Mouse (Mus musculus): ENCODE measurements around the gene Sit1. TPM values are rescaled to one million over a fixed set of nuclear protein-coding genes. Genes with fewer than 3 reads are reported as not detected.

Sit1 gene
- polyA plus RNA-seq, 1 experiment from 2014 or later: not detected

DNA sequence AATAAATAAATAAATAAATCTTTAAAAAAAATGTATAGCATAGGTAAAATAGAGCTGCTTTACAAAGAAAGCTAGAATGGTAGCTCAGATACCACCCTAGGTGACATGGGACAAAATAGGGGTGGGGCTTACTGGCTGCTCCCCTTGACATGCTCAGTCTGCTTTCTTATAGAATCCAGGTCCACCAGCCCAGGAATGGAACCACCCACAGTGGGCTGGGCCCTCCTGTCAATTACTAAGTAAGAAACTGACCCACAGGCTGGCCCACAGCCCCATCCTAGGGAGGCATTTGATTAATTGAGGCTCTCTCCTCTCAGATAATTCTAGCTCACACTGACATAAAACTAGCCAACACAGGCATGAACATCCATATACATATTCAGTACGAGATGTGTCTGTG is 50.7 kb downstream of the Sit1 start:
- Histone ChIP-seq H3K4me1 (ENCODE audit: control insufficient read depth, insufficient read depth, low read length) (no peaks in the 10 kb centered on the region), H3K9me3 (ENCODE audit: control insufficient read depth, low read length) (no peaks in the 10 kb centered on the region), H3K4me2 (ENCODE audit: low read depth, severe bottlenecking) (no peak overlapping the region), H3K27me3 (ENCODE audit: control insufficient read depth, insufficient read depth, low read length) (peaks cover 16% of the 10 kb centered on the region), H3K27ac (replicated peaks; ENCODE audit: low read depth, low read length) (no peak overlapping the region), H3K9ac (ENCODE audit: low read length) (no peak overlapping the region), H3K4me3 (ENCODE audit: low read depth, low read length) (no peak overlapping the region), H3K36me3 (ENCODE audit: control insufficient read depth, insufficient read depth, low read length) (no peaks in the 10 kb centered on the region)
- WGBS: 85% methylated on average over 1 of the region's 1 CpGs
- DNase-seq (ENCODE audit: low spot score) (no peak), ATAC-seq (ENCODE audit: insufficient number of reproducible peaks, low FRiP score, low TSS enrichment, low read depth) (no peak)

Other genes starting within 250 kb of the Sit1 start
- gene Atp8b5, start 216.6 kb downstream of the Sit1 start, polyA plus RNA-seq (2014; fragmentation: Nextera tagmentation; extraction: Ambion mirVana): 0.15 and 0.30 TPM in 2 replicates
- gene Rusc2, start 101.8 kb downstream of the Sit1 start, polyA plus RNA-seq (2014; fragmentation: Nextera tagmentation; extraction: Ambion mirVana): 3.5 and 4.5 TPM in 2 replicates
- 0.14 TPM in 1 of 2 replicates, not detected in the other for gene Fam166b, start 54.6 kb downstream of the Sit1 start, polyA plus RNA-seq (2014; fragmentation: Nextera tagmentation; extraction: Ambion mirVana)
- 9.8 TPM in 2 replicates for gene Tesk1, start 41.8 kb downstream of the Sit1 start, polyA plus RNA-seq (2014; fragmentation: Nextera tagmentation; extraction: Ambion mirVana)
- gene Cd72, start 29.1 kb downstream of the Sit1 start, polyA plus RNA-seq (2014; fragmentation: Nextera tagmentation; extraction: Ambion mirVana): 2.4 and 4.0 TPM in 2 replicates
- 58.3 and 58.9 TPM in 2 replicates for gene Ccdc107, start 9.2 kb upstream of the Sit1 start, polyA plus RNA-seq (2014; fragmentation: Nextera tagmentation; extraction: Ambion mirVana)
- gene Arhgef39, start 16.0 kb upstream of the Sit1 start, polyA plus RNA-seq (2014; fragmentation: Nextera tagmentation; extraction: Ambion mirVana): 45.6 and 48.2 TPM in 2 replicates
- 0.65 and 1.1 TPM in 2 replicates for gene Car9, start 23.2 kb upstream of the Sit1 start, polyA plus RNA-seq (2014; fragmentation: Nextera tagmentation; extraction: Ambion mirVana)
- 104 and 110 TPM in 2 replicates for gene Tpm2, start 40.0 kb upstream of the Sit1 start, polyA plus RNA-seq (2014; fragmentation: Nextera tagmentation; extraction: Ambion mirVana)
- 39.4 and 43.3 TPM in 2 replicates for gene Creb3, start 78.6 kb upstream of the Sit1 start, polyA plus RNA-seq (2014; fragmentation: Nextera tagmentation; extraction: Ambion mirVana)
- 39.1 and 39.5 TPM in 2 replicates for gene Tln1, start 79.0 kb upstream of the Sit1 start, polyA plus RNA-seq (2014; fragmentation: Nextera tagmentation; extraction: Ambion mirVana)
- 32.6 and 34.1 TPM in 2 replicates for gene Rgp1, start 95.0 kb upstream of the Sit1 start, polyA plus RNA-seq (2014; fragmentation: Nextera tagmentation; extraction: Ambion mirVana)
- 20.7 and 20.8 TPM in 2 replicates for gene Gba2, start 95.1 kb upstream of the Sit1 start, polyA plus RNA-seq (2014; fragmentation: Nextera tagmentation; extraction: Ambion mirVana)
- gene Msmp, start 100.8 kb upstream of the Sit1 start, polyA plus RNA-seq (2014; fragmentation: Nextera tagmentation; extraction: Ambion mirVana): 2.3 TPM in 1 of 2 replicates, not detected in the other
- gene Npr2, start 148.2 kb upstream of the Sit1 start, polyA plus RNA-seq (2014; fragmentation: Nextera tagmentation; extraction: Ambion mirVana): 7.9 and 8.1 TPM in 2 replicates
- gene Spag8, start 169.9 kb upstream of the Sit1 start, polyA plus RNA-seq (2014; fragmentation: Nextera tagmentation; extraction: Ambion mirVana): 0.89 and 1.1 TPM in 2 replicates
- 71.4 and 73.9 TPM in 2 replicates for gene Hint2, start 172.7 kb upstream of the Sit1 start, polyA plus RNA-seq (2014; fragmentation: Nextera tagmentation; extraction: Ambion mirVana)
- gene Tmem8b, start 185.2 kb upstream of the Sit1 start, polyA plus RNA-seq (2014; fragmentation: Nextera tagmentation; extraction: Ambion mirVana): 2.7 and 2.8 TPM in 2 replicates
- gene Fam221b, start 185.4 kb upstream of the Sit1 start, polyA plus RNA-seq (2014; fragmentation: Nextera tagmentation; extraction: Ambion mirVana): 2.6 and 3.0 TPM in 2 replicates
- gene Olfr70, start 217.1 kb upstream of the Sit1 start, polyA plus RNA-seq (2014; fragmentation: Nextera tagmentation; extraction: Ambion mirVana): not detected in 2 replicates
- gene Olfr71, start 226.5 kb upstream of the Sit1 start, polyA plus RNA-seq (2014; fragmentation: Nextera tagmentation; extraction: Ambion mirVana): not detected in 2 replicates
- gene Hrct1, start 243.5 kb upstream of the Sit1 start, polyA plus RNA-seq (2014; fragmentation: Nextera tagmentation; extraction: Ambion mirVana): 0.29 TPM in 1 of 2 replicates, not detected in the other
- gene Spaar, start 246.3 kb upstream of the Sit1 start, polyA plus RNA-seq (2014; fragmentation: Nextera tagmentation; extraction: Ambion mirVana): 0.20 and 0.27 TPM in 2 replicates

All from limb, embryonic 11.5 days (tissue).